Mouse (Mus musculus): ENCODE measurements around the gene Abca12. TPM values are rescaled to one million over a fixed set of nuclear protein-coding genes. Genes with fewer than 3 reads are reported as not detected.

The Abca12 gene
- polyA plus RNA-seq, 1 experiment, result 0.08 TPM

- DNase-seq (ENCODE audit: extremely low spot score in 1 of 2, low spot score in 1 of 2), result no peak
Measured at GRCm38 (mm10) chr1:71341370-71342260, 73.1 kb downstream of the Abca12 start.

- no peak for DNase-seq (ENCODE audit: extremely low spot score in 1 of 2, low spot score in 1 of 2)
Measured at GRCm38 (mm10) chr1:71338548-71339340, 76.0 kb downstream of the Abca12 start.

GRCm38 (mm10) chr1:71330349-71330748 is 84.4 kb downstream of the Abca12 start:
- no peak for DNase-seq (ENCODE audit: extremely low spot score in 1 of 2, low spot score in 1 of 2)

- DNase-seq (ENCODE audit: extremely low spot score in 1 of 2, low spot score in 1 of 2), result no peak
Measured at GRCm38 (mm10) chr1:71312171-71312570, 102.5 kb downstream of the Abca12 start.

DNA sequence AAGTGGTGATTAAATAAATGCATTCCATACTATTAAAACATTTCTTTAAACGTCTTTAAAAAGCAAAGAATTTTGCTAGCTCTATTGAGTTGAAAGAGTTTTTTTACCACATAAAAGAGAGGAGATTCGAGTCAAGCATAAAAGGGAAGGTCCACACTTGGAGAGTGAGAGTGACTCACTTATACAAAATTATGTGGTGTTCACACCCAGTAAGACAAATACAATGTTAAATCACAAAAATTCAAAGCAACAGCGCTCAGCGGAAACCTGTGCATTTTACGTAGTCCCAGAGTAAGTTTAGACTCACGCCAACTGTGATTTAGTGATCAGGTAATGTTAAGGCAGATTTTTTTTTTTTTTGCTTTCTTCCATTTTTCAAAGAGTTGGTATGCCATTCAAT is 104.1 kb downstream of the Abca12 start:
- no peak for DNase-seq (ENCODE audit: extremely low spot score in 1 of 2, low spot score in 1 of 2)

GRCm38 (mm10) chr1:71307362-71307761 is 107.3 kb downstream of the Abca12 start:
- no peak for DNase-seq (ENCODE audit: extremely low spot score in 1 of 2, low spot score in 1 of 2)

- peak in 1 of 2 experiments; percentile 19 for DNase-seq (ENCODE audit: extremely low spot score in 1 of 2, low spot score in 1 of 2)
Measured at GRCm38 (mm10) chr1:71306196-71306595, 108.5 kb downstream of the Abca12 start.

- no peak for DNase-seq (ENCODE audit: extremely low spot score in 1 of 2, low spot score in 1 of 2)
Measured at GRCm38 (mm10) chr1:71304588-71304987, 110.1 kb downstream of the Abca12 start.

- DNase-seq (ENCODE audit: extremely low spot score in 1 of 2, low spot score in 1 of 2), result no peak
Measured at GRCm38 (mm10) chr1:71297021-71297420, 117.7 kb downstream of the Abca12 start.

GRCm38 (mm10) chr1:71296585-71296984 is 118.1 kb downstream of the Abca12 start:
- DNase-seq (ENCODE audit: extremely low spot score in 1 of 2, low spot score in 1 of 2), result no peak

- DNase-seq (ENCODE audit: extremely low spot score in 1 of 2, low spot score in 1 of 2), result no peak
Measured at GRCm38 (mm10) chr1:71291917-71292316, 122.8 kb downstream of the Abca12 start.

GRCm38 (mm10) chr1:71289511-71289910 is 125.2 kb downstream of the Abca12 start:
- peak; percentile 20 to 87 for DNase-seq (ENCODE audit: extremely low spot score in 1 of 2, low spot score in 1 of 2)

GRCm38 (mm10) chr1:71276940-71277339 is 137.8 kb downstream of the Abca12 start:
- no peak for DNase-seq (ENCODE audit: extremely low spot score in 1 of 2, low spot score in 1 of 2)

DNA sequence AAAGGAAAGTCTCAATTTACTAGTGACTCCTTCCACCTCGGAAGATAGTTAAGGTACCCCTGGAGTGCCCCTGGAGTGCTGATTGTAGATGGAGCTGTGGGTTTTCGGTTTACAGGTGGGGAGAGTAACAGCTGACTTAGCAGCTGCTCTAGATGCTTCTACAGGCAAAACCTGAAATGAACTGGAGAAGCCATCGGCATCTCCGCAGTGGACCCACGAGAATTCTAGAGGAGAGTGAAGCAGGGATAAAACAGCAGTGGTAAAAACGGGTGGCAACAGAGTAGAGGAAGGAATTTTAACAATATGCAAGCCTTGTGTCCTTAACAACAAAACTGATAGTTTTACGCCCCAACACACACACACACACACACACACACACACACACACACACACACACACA is 142.2 kb downstream of the Abca12 start:
- DNase-seq (ENCODE audit: extremely low spot score in 1 of 2, low spot score in 1 of 2), result peak in 1 of 2 experiments; percentile 12

DNA sequence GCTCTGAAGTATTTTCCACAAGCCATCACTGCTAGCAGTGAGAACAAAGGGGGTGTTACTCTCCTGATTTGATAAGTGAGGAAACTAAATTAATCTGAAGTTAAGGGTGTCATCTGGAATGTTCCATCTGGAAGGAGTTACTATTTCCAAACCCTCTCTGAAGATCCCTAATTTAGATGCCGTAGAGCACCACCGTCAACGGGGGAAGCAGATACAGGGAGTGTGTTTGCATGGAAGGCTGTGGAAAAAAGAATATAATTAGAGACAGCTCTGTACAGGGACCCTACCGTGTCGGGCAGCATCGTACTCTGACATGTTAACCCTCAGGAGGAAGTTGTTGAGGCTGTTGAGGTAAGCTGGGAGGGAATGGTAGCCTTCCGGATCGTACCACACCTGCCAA is 142.6 kb downstream of the Abca12 start:
- peak in 1 of 2 experiments; percentile 20 for DNase-seq (ENCODE audit: extremely low spot score in 1 of 2, low spot score in 1 of 2)

DNA sequence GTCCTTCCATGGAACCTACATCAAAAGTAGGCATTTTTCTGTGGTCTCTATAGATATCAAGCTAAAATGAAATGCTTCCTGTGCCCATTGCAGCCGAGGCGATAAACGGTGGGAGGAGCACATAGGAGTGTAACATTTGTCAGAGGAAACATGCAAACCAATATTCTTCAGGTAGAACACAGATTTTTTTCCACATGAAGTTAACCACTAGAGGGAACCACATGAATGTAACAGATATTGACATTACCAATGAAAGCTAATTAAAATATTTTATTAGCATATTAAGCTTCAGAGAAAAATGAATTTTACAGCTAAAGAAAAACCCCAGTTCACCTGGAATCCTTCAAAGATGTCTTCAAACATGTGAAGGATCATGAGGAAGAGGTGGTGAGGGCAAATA is 144.6 kb downstream of the Abca12 start:
- DNase-seq (ENCODE audit: extremely low spot score in 1 of 2, low spot score in 1 of 2), result peak in 1 of 2 experiments; percentile 17

DNA sequence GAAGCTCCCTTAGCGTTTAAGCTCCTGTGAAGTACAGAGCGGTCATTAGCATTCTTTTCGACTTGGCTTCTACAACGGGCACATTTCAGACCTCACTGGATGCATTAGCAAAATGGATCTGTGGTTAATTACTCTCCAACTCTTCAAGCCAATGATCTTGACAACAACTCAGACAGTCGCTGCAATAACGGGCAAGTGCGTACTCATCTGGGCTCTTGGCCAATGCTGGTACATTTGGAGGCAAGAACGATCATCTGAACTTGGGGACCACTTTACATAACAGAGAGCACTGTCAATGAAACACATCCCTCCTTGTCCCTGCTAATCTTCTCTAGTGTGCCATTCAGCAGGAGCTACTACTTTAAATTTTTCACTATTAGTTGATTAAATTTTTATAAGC is 148.1 kb downstream of the Abca12 start:
- DNase-seq (ENCODE audit: extremely low spot score in 1 of 2, low spot score in 1 of 2), result no peak

DNA sequence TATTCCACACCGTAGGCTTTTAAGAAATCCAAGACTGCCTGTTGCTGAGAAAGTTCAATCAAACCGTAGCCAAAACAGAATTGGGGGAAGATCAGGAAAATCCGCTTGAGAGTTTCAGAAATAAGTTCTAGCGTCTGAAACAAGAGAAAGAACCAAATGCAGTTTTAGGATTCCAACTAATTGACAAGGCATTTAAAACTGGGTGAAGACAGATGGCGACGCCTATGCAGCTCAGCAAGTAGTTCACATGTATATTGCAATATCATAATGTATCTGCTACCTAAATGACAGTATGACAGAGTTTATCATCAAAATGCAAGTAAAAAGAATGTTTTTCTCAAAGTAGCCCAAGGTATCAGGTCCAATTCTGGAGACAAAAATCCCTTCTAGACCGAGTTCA is 151.2 kb downstream of the Abca12 start:
- peak in 1 of 2 experiments; percentile 15 for DNase-seq (ENCODE audit: extremely low spot score in 1 of 2, low spot score in 1 of 2)

- no peak for DNase-seq (ENCODE audit: extremely low spot score in 1 of 2, low spot score in 1 of 2)
Measured at GRCm38 (mm10) chr1:71244647-71245046, 170.1 kb downstream of the Abca12 start.

- no peak for DNase-seq (ENCODE audit: extremely low spot score in 1 of 2, low spot score in 1 of 2)
Measured at GRCm38 (mm10) chr1:71241396-71241795, 173.3 kb downstream of the Abca12 start.

DNA sequence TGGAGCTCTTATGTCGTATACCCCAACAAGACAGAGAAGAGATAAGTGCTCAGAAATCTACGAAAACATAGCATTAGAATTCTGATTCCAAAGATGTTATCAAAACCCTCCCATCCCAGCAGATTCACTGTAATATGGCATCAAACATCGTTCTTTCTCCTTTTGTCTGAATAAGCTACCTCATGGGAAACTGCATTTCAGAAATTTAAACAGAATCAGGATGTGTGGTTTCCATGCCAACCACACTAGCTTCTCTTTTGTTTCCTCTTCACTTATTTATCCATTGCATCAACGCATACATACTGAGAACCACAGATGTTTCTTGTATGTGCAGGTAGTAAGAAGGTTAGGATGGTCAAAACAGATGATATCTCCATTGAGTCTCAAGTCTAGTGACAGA is 175.1 kb downstream of the Abca12 start:
- no peak for DNase-seq (ENCODE audit: extremely low spot score in 1 of 2, low spot score in 1 of 2)

DNA sequence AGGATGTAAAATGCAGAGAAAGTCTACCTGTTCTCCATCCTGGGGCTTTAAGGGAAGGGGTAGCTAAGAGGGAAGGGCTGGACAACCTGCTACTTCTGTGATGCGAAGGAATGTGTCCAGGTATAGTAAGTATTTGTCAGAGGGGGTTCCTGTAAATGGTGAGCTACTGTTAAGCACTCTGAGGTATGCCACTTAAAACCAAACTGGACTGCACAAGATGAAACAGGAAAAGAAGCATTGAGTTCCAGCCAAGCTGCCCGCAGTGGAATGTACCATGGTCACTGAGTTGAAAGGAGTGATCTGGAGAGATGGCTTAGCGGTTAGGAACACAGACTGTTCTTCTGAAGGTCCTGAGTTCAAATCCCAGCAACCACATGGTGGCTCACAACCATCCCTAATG is 179.4 kb downstream of the Abca12 start:
- DNase-seq (ENCODE audit: extremely low spot score in 1 of 2, low spot score in 1 of 2), result no peak

Data from frontal cortex, adult 2 months (tissue).